Mouse (Mus musculus): Measurements from ENCODE around the gene 1700034J05Rik.

The 1700034J05Rik gene

DNA sequence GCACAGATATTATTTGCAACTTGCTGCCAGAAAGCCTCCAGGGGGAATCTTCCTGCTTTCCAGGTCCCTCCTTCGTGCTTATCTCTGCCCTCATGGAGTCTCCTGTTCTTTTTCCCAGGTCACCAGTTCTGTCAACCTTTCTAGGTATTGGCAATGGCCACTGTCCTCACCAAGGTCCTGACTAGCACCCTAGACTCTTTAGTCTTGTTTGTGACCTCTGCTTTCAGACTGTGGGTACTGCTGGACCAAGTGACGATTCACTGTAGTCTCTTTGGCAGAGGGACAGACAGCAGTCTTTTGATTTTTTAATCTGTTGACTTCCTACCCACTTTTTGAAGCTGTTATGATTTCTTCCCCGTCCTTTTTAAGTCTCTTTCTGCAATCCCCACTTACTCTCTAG lies 26.1 kb downstream of the 1700034J05Rik start:
- no peak for DNase-seq (ENCODE audit: extremely low spot score, low spot score)

DNA sequence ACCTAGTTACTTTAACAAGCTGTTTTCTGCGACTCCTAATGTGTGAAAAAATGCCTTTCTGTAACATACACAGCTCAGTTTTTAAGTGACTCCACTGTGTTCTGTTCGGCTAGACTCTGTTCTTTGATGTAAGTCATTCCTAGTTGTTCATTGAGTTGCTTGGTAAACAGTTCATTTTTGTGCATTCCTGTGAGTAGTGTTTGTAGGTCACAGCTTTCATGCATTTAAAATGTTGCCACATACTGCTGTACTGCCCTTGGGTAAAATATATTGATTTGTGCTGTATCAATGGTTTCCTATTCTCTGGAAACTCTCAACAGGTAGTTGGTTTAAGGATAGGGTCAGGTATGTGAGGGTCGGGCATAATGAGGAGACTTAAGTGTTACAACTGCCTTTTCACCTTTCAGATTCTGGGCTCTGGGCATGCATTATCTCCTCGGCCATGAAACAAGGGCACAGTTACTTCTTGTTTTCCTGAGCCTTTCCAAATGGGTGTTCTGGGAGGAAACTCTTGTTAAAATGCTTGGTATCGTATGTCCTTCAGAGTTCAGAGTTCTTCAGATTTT lies 27.7 kb downstream of the 1700034J05Rik start:
- no peak for DNase-seq (ENCODE audit: extremely low spot score, low spot score)

DNA sequence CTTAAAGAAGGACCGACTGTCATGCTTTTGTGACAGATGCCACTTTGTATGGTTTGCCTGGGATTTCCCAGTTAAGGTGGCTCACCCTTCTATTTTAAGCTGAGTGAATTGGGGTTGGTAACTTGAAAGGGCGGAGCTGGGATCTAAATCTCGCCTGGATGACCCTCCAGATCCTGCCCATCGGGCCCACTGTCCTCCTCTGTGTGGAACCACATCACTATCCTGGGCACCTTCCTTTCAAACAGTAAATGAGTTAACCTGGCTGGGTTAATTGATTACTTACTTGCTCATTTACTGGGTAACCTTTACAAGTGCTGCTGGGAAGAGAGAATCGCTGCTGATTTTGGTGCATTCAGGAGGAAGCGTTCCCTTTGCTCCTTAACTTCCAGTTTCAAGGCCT lies 35.9 kb downstream of the 1700034J05Rik start:
- DNase-seq (ENCODE audit: extremely low spot score, low spot score), result no peak

DNA sequence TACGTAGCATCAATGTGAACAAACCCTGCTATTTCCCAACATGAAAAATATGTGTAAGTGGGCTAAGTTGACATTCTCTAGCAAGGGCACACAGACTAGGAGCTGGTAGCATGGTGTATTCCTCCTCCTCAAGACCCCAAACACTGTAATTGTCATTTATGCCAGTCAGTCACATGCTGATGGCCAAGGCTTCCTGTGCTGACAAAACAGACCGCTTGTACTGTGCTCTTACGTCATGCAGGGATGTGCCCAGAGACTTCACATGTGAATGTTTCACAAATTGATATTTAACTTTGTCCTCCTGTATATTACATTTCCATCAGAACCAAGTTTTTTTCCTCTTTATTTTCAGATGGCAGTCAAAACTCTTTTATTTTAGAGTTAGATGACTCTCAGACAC lies 36.8 kb downstream of the 1700034J05Rik start:
- no peak for DNase-seq (ENCODE audit: extremely low spot score, low spot score)

DNA sequence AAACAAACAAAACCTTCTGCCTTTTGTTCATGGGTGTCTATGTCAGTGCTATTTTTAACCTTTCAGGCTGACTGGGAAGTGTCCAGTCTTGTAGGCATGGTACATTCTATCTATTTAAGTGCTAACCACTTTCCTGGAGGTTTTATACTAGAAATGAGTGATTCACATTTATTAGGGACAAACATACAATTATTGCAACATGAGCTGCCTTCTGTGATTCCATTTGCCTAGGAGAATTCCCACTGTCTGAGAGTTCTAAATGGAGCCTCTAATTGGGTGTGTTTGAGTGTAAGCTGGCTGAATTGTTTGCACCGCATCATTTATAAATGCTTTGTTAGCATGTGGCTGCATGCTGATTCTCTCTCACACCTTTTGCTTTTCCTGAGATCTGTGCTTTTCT lies 38.4 kb downstream of the 1700034J05Rik start:
- DNase-seq (ENCODE audit: extremely low spot score, low spot score), result no peak

DNA sequence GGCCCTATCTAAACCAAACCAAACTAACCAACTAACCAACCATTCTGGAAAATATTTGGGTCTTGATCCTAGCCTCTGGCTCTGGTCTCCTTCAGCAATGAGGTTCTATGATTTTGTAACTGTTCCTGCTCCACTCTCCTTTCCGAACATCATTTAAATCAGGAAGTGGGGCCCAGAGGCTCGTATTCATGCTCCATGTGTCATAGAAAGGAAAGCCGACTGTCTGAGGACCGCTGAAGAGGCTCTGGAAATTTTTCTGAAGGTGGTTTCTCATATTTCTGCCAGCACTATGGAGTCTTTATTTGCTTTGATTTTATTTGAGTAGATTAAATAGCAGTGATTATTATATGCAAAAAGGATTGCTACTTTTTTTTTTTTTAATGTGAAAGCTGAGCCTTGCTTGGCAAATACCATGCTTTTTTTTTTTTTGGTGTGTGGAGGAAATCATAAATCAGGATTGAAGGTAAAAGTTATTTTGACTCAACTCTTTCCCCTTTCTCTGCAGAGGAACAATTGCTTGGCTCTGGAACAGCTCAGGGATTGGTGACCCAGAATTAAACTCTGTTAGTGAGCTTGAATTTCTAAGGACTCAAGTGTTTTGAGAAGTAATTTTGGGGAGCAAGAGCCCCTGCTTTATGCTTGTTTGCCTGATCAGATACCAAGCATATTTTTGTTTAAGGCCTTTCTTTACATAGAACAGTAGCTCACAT lies 40.6 kb downstream of the 1700034J05Rik start:
- DNase-seq (ENCODE audit: extremely low spot score, low spot score), result no peak

DNA sequence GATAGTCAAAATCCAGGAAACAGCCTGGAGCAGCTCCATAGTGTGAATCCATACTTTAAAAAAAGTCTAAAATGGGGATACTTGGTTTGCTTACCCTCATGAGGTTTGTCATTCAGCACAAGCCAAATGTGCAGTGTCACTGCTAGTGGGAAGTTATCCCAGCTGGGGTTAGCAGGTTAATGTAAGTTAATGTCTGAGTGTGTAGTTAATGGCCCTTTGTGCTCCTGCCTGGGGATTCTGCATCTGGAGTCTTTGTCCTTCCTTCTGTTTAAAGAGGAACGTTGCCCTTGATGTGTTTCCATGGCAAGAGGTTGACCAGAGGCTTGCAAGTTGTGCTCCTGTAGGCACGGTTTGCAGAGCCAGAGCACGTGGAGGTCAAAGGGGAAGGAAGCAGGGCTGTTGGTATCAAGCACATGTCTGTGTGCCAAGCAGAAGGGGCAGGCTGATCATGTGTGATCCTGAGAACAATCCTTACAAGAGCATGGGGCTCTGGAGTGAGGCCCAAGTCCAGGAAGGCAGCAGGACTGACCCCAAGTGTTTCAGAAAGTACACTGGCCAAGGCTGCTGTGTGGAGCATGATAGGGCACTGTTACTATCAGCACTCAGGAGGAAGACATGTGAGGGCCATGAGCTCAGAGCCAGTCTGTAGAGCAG lies 41.3 kb downstream of the 1700034J05Rik start:
- no peak for DNase-seq (ENCODE audit: extremely low spot score, low spot score)

DNA sequence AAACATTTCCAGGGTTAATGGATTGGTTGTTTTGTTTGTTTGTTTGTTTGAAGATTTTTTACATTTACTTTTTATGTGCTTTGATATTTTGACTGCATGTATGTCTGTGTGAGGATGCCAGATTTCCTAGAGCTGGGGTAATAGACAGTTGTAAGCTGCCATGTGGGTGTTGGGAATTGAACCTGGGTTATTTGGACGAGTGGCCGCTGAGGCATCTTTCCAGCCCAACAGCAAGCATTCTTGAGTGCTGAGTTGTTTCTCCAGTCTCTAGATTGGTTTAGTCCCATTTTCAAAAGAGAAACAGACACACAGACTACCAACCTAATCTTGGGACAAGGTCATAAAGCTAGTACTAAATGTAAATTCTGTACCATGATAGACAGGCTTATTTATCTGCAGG lies 43.4 kb downstream of the 1700034J05Rik start:
- no peak for DNase-seq (ENCODE audit: extremely low spot score, low spot score)

DNA sequence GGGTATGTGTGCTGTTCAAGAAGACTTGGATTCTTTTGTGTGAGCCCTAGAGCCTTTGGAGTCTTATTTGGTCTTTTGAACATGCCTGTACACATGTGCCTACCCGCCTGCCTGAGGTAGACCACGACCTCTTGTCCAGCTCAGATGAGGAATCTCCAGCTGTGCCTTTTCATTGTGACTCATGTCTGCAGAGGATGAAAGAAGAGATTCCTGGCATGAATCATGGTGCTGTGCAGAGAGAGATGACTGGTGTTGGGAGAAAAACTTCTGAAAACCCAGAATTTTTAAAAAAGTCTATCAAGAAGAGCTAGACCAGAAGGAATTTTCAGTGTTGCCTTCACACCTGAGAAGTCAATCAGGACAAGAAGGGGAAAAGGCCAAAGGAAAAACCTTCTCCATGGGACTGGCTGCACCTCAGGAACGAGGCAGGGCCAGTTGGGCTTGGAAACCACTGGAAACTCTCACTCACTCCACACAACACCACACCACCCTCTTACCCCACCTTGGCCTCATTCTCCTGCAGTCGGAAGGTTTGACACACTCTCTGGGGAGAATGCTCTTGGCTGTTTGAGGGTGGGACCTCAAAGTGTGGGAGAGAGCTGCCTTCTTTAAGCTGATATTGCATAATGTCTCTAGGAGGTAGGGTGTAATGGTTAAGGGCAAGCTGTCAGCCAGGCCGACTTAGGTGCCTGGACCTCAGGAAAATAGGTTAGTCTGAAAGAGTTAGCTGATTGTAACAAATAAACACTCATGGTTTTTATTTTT lies 44.3 kb downstream of the 1700034J05Rik start:
- DNase-seq (ENCODE audit: extremely low spot score, low spot score), result no peak

DNA sequence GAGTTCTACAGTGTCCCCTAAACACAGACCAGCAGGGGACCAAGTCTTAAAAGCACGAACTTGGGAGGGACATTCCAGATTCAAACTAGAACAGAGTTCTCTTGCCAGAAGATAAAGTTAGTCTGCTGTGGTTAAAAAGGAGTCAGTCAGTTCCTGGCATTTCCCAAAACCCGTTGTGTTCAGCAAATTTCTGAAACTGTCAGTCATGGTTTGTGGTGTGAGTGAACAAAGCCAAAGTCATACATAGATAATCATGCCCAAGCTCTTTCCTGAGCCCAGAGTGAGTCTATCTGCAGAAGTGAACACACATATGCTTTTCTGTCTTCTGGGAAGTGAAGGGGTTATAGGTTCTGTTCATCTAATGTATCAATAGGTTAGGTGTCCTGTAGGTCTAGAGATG lies 45.4 kb downstream of the 1700034J05Rik start:
- DNase-seq (ENCODE audit: extremely low spot score, low spot score), result no peak

DNA sequence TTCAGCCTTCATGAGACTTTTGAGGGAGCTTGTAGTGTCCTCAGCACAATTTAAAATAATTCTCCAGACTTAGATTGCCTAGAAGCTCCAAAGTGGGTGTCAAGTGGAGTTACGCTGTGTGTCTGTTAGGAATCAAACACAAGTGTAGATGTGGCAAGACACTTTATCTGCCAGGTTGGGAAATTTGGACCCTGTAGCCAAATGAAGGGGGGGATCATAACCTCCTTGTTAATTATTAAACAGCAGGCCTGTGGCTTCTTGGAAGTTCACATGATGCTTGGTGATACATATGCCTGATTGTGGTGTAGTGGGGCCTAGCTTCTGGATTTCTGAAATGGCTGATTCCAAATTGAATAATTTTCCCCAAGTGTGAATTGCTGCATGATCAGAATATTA lies 46.4 kb downstream of the 1700034J05Rik start:
- DNase-seq (ENCODE audit: extremely low spot score, low spot score), result no peak

DNA sequence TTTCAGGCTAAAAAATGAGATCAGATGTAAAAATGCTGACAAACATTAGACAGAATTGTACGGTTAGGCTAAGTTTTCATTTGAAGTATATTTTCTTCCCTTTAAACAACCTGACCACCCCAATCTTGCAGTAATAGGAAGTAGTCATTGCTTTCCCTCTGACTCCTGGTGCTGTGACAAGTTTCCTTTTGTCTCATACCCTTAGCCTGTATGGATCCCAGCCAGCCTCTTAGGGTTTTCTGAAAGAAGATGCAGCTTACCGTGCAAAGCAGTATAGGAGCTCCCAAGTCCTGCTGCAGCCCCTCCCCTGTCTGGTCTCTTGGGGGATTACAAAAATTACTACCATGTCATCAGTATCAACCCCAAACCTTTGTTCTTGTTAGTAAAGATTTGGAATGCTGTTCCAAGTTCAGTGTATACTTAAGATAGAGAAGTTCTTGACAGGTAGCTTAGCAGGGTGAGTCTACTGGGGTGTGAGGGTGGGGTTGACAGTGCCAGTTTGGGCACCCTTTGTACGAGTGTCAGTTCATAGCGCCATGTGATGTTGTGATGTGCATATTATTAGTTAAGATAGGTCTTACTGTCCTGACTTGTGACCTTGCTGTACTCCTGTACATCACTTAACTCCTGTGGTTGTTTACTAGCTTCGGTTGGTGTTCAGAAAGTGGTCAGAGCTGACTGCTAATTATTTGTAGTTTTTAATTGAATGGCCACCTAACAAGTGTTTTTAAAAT lies 47.0 kb downstream of the 1700034J05Rik start:
- no peak for DNase-seq (ENCODE audit: extremely low spot score, low spot score)

DNA sequence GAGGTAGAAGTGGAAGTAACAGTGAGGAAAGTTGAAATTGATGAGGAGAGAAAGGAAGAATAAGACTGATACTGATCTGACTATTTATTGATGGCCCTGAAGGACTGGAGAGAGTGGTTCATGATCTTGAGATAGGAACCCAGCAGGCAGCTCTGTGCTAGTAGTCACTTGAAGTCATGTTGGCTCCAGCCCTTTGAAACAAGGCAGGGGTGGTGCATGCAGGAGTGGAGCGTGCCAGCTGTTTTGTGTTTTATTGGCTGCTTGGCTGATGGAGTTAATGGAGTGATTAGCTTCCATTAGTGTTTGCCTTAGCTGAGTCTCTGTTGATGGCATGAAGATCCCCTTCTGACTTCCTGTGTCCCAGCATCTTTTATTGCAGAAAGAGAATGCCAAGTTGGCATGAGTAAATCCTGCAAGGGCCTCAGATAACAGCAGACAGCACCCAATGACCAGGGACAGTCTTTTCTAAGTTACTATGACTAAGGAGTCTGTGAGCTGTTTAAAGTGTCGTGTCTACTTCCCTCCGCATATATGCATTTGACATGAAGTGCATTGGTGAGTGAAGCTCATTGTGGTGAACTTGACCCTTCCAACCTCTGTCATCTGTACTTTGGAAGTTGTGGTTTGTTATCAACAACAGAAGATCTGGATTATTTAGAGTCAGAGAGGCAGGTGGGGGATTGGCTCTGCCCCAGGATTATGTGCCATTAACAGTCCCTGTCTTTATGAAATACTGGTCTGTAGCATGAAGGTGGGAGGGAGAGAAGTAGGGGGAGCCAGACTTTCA lies 48.0 kb downstream of the 1700034J05Rik start:
- DNase-seq (ENCODE audit: extremely low spot score, low spot score), result no peak

DNA sequence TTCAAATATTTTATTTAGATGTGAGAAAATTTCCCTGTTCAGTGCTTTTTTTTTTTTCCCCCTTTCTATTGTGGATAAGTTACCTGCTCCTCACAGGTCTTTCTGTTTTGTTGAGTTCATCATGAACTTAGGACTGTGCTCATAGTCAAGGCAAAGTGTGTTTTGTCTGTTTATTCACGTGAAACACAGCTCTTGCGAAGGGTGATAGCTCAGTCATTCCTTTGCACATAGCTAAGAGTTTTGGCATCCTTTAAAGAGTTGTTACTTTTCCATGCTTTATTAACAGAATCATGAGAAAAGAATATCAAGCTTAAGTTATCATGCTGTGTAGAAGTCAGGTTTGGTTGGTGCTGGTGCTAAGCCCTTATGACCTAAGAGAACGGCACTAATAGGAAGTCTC lies 49.5 kb downstream of the 1700034J05Rik start:
- DNase-seq (ENCODE audit: extremely low spot score, low spot score), result no peak

DNA sequence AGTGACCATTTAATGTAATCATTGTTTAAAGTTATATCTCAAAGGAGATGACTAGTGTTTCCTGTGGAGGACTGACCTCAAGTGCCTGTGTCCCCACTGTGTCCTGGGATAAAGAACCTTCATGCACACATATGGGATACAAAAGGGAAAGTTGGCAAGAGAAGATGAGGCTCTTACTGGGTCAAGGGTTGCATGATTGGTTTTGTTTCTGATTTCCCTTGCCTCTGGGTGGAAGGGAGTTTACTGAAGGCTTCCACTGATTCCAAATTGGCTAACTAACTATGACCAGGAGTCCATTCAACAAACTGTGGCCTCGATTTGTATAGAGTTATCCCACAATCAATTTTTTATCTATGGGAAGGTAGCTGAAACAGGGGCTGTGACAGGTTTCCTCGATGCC lies 50.6 kb downstream of the 1700034J05Rik start:
- no peak for DNase-seq (ENCODE audit: extremely low spot score, low spot score)

DNA sequence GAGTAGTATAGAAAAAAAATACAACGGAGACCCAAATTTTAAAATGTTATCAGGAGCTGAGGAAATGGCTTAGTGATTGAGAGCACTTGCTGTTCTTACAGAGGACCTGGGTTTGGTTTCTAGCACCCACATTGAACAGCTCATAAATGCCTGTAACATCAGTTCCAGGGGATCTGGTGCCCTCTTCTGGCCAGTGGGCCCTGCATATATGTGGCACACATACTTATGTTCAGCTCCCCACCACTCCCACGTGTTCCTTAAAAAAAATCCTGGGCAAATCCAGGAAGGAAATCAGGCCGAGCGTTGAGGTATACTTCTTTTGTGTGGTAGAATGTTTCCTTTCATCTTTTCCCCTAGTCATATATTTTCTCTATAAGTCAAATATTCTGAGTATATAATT lies 52.3 kb downstream of the 1700034J05Rik start:
- no peak for DNase-seq (ENCODE audit: extremely low spot score, low spot score)
